8 mouse cellular contexts compared by ENCODE assay signal in genomic region chr5:124014791-124015251, GRCm38 (mm10). TPM values are rescaled to one million over a fixed set of nuclear protein-coding genes. Genes with fewer than 3 reads are reported as not detected.
DNase-seq lines count a peak whose midpoint lies in the region; ATAC-seq and TF ChIP-seq lines count a peak whose summit lies in the region.

No protein-coding gene starts in this region.

- H3K27me3 ChIP-seq in forebrain, embryonic 13.5 days = no peaks in the 10 kb centered on the region
- no peaks in the 10 kb centered on the region for H3K27me3 ChIP-seq in intestine, embryonic 14.5 days (replicated peaks; ENCODE audit: control insufficient read depth, insufficient read depth, low read length)

- ATAC-seq in forebrain, embryonic 13.5 days = no peak
- ATAC-seq in intestine, embryonic 14.5 days (replicated peaks; ENCODE audit: low FRiP score, low TSS enrichment, low read depth) = no peak
- no peak for ATAC-seq in activated CD4-positive, CD25-positive, alpha-beta regulatory T cell, adult 4 months

- WGBS in forebrain, embryonic 13.5 days = 17% methylated on average over 11 of the region's 11 CpGs
- 46% methylated on average over 11 of the region's 11 CpGs for WGBS in intestine, embryonic 14.5 days

- TF ChIP-seq CTCF in layer of hippocampus, adult 2 months (conservative IDR thresholded peaks at IDR 0.05) = no peak

- peak overlapping the region; percentile 67 for H3K27ac ChIP-seq in layer of hippocampus, adult 2 months
- H3K27ac ChIP-seq in forebrain, embryonic 13.5 days = peak overlapping the region; percentile 67; the same call in 1 of the 2 replicates
- H3K27ac ChIP-seq in intestine, embryonic 14.5 days (ENCODE audit: low read depth) = peak overlapping the region; percentile 36

- no peak for DNase-seq in layer of hippocampus, adult 2 months (ENCODE audit: low spot score in 2 of 2)
- DNase-seq in layer of hippocampus, postnatal 25 days (ENCODE audit: extremely low spot score in 1 of 2, low spot score in 1 of 2) = no peak
- no peak for DNase-seq in intestine, embryonic 14.5 days (ENCODE audit: low spot score)
- peak; percentile 59 for DNase-seq in lung, postnatal 25 days (ENCODE audit: low spot score)
- DNase-seq in cerebellum, adult 11 months = no peak
- no peak for DNase-seq in thymus, postnatal 36 days

- H3K4me3 ChIP-seq in layer of hippocampus, adult 2 months = peak overlapping the region; percentile 20
- H3K4me3 ChIP-seq in forebrain, embryonic 13.5 days = no peak overlapping the region
- no peak overlapping the region for H3K4me3 ChIP-seq in intestine, embryonic 14.5 days (ENCODE audit: low read depth, low read length)

- H3K36me3 ChIP-seq in forebrain, embryonic 13.5 days (ENCODE audit: poor library complexity, severe bottlenecking) = peaks cover 9% of the 10 kb centered on the region
- 0 out of 2 replicates have a peak, but pooled peaks cover 6% of the 10 kb centered on the region for H3K36me3 ChIP-seq in intestine, embryonic 14.5 days (ENCODE audit: control insufficient read depth, insufficient read depth, low read length)

- no peak overlapping the region for H3K9ac ChIP-seq in forebrain, embryonic 13.5 days
- H3K9ac ChIP-seq in intestine, embryonic 14.5 days (ENCODE audit: low read length) = no peak overlapping the region

- H3K4me1 ChIP-seq in forebrain, embryonic 13.5 days = peaks cover 93% of the 10 kb centered on the region
- peaks cover 39% of the 10 kb centered on the region for H3K4me1 ChIP-seq in intestine, embryonic 14.5 days (replicated peaks; ENCODE audit: control insufficient read depth, insufficient read depth, low read length)

- 0 out of 2 replicates have a peak overlapping the region, but pooled peaks have one; percentile 17 for H3K4me2 ChIP-seq in forebrain, embryonic 13.5 days
- H3K4me2 ChIP-seq in intestine, embryonic 14.5 days (ENCODE audit: low read length) = no peak overlapping the region

- H3K9me3 ChIP-seq in forebrain, embryonic 13.5 days (replicated peaks) = no peaks in the 10 kb centered on the region
- no peaks in the 10 kb centered on the region for H3K9me3 ChIP-seq in intestine, embryonic 14.5 days (ENCODE audit: control insufficient read depth, low read length)

RNA-seq across cellular contexts. Expression of gene Vps37b, which starts 17.2 kb away (rescaled TPM):
- total RNA-seq in layer of hippocampus, adult 2 months (2021) = 10 to 100 TPM; 36.8 to 42.2 TPM
- 10 to 100 TPM; 41.2 to 47.2 TPM for total RNA-seq in layer of hippocampus, postnatal 25 days (2021)
- 86.5 and 92.2 TPM in 2 replicates for polyA plus RNA-seq in forebrain, embryonic 13.5 days (2015; fragmentation: Nextera tagmentation; extraction: Ambion mirVana)
- 26.4 and 27.7 TPM in 2 replicates for polyA plus RNA-seq in intestine, embryonic 14.5 days (2014; fragmentation: Nextera tagmentation; extraction: Ambion mirVana)
- 10 to 100 TPM; 17.6 to 22.8 TPM for polyA plus RNA-seq in activated CD4-positive, CD25-positive, alpha-beta regulatory T cell, adult 4 months (2017; shearing (Covaris generic))

RNA-seq across cellular contexts. Expression of gene Hip1r, which starts 41.4 kb away (rescaled TPM):
- 10 to 100 TPM; 42.8 to 43.8 TPM for total RNA-seq in layer of hippocampus, adult 2 months (2021)
- total RNA-seq in layer of hippocampus, postnatal 25 days (2021) = 10 to 100 TPM; 48.8 to 51.3 TPM
- 16.2 and 16.8 TPM in 2 replicates for polyA plus RNA-seq in forebrain, embryonic 13.5 days (2015; fragmentation: Nextera tagmentation; extraction: Ambion mirVana)
- polyA plus RNA-seq in intestine, embryonic 14.5 days (2014; fragmentation: Nextera tagmentation; extraction: Ambion mirVana) = 14.7 and 17.5 TPM in 2 replicates
- 10 to 100 TPM in 1 of 2 experiments, 1 to 10 TPM in 1; 9.9 to 12.9 TPM for polyA plus RNA-seq in activated CD4-positive, CD25-positive, alpha-beta regulatory T cell, adult 4 months (2017; shearing (Covaris generic))
